Mouse (Mus musculus) ovary, adult 2 months (tissue): Measurements from ENCODE around the gene Mmgt1. TPM values are rescaled to one million over a fixed set of nuclear protein-coding genes. Genes with fewer than 3 reads are reported as not detected.

Experiments
- polyA plus RNA-seq: library from polyadenylated mRNA; depleted of rRNA; stranded (reverse); fragments of >200 nt; gene quantifications from 2 replicates; pipeline ENCODE4 v1.2.3, GENCODE M21; 2012; rRNA removed

Mmgt1 gene
- 3.6 TPM in 2 replicates for polyA plus RNA-seq

GRCm38 (mm10) chrX:56597887-56598640 lies at the start of gene Mmgt1:
Mmgt1 (minus strand) TSS chrX:56598069.

GRCm38 (mm10) chrX:56609623-56610317 lies 11.9 kb upstream of the Mmgt1 start, which contains the start of gene Slc9a6:
Slc9a6 (plus strand) TSS chrX:56609757.

GRCm38 (mm10) chrX:56549506-56549905 lies 48.4 kb downstream of the Mmgt1 start, which contains the start of gene Gm648:
Gm648 (minus strand) TSS chrX:56549606.

Other genes with a start within 250 kb of the Mmgt1 start
- gene Smim10l2a, start 223.5 kb downstream of the Mmgt1 start, polyA plus RNA-seq, result 24.7 and 38.2 TPM in 2 replicates
- gene Gm2174, start 150.1 kb downstream of the Mmgt1 start, polyA plus RNA-seq, result not detected in 2 replicates
- 18.9 and 22.4 TPM in 2 replicates for gene Ints6l, start 143.2 kb downstream of the Mmgt1 start, polyA plus RNA-seq
- gene Gm10477, start 73.3 kb downstream of the Mmgt1 start, polyA plus RNA-seq, result not detected in 2 replicates
- not detected in 2 replicates for gene Gm648, start 48.5 kb downstream of the Mmgt1 start, polyA plus RNA-seq
- gene Slc9a6, start 11.7 kb upstream of the Mmgt1 start, polyA plus RNA-seq, result 16.9 and 18.5 TPM in 2 replicates
- gene Fhl1, start 133.7 kb upstream of the Mmgt1 start, polyA plus RNA-seq, result 223 and 244 TPM in 2 replicates
- gene Map7d3, start 224.3 kb upstream of the Mmgt1 start, polyA plus RNA-seq, result 0.06 and 0.14 TPM in 2 replicates